Mouse (Mus musculus): Measurements from ENCODE around the gene Ubxn6. TPM values are rescaled to one million over a fixed set of nuclear protein-coding genes. Genes with fewer than 3 reads are reported as not detected.
"Not testable (repeated sequence)": the region's sequence is repeated elsewhere in the genome, so short reads cannot be mapped to it uniquely, and the experiment has no call there.

Ubxn6 gene
- total RNA-seq, 2 experiments from 2014 or later = 55.6 to 64.3 TPM

DNA sequence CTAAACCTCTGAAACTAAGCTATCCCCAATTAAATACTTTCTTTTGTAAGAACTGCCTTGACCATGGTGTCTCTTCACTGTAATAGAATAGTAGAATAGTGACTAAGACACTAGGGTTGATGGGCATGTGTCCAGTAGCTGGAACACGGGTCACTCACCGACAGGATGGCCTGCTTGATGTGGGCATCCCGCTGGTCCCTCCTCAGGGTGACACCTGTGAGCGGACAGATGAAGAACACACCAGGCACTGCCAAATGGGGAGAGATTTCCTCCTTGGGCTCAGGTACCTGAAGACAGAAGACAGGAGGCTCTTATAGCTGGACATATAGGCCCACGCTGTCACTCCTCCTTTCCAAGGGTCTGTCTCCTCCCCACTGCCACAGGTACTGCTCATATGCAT, 2.6 kb downstream of the Ubxn6 start:
- H3K27ac ChIP-seq = no peak overlapping the region
- peak; percentile 11 for DNase-seq
- H3K4me3 ChIP-seq = no peak overlapping the region
- intact Hi-C loops (cut with DNase I) = loop anchor here (5.0 kb wide), 1 partner anchor 115 kb away; the partner anchor contains the start of gene Yju2
- TF ChIP-seq CTCF (IDR thresholded peaks at IDR 0.05) = no peak

DNA sequence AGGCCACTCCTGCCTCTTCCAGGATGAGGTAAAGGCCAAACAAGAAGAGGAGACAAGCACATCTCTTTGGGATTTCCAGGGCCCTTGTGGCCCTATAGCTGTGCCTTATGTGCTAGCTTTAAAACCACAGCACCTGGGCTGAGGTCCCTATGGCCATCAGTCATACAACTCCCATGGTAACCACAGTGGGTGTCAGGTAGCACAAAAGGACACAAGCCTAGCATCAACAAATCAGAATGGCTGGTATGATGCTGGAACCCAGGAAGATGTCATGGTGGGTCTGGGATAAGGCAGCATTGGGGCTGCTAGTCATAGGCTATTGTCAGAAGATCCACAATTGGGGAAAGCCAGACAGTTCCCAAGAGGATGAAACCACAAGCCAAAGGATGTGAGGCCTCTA, 3.7 kb downstream of the Ubxn6 start:
- DNase-seq = no peak
- no peak for TF ChIP-seq CTCF (IDR thresholded peaks at IDR 0.05)
- Histone ChIP-seq H3K27ac (no peak overlapping the region), H3K4me3 (no peak overlapping the region)
- intact Hi-C loops (cut with DNase I) = loop anchor here (5.0 kb wide), 1 partner anchor 114 kb away; the partner anchor contains the start of gene Yju2

DNA sequence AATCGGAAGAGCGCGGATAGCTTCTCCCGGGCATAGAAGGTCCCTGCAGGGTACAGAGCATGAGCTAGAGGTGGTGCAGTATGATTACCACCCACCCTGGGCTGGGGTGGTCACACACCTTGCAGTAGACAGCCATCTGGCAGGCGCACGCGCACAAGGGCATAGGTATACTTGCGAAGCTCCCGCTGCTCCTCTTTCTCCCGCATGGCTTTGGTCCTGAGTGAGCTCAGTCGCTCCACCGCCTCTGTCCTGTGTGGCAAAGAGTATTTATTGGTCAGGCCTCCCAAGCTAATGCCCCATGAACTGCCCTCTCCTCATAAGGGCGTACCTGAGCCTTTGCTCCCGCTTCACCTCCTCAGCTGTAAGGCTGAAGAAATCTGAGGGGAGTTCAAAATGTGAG, 5.8 kb downstream of the Ubxn6 start:
- DNase-seq = no peak
- no peak overlapping the region for H3K4me3 ChIP-seq
- intact Hi-C loops (cut with DNase I) = no loop called here
- no peak for TF ChIP-seq CTCF (IDR thresholded peaks at IDR 0.05)
- no peak overlapping the region for H3K27ac ChIP-seq

DNA sequence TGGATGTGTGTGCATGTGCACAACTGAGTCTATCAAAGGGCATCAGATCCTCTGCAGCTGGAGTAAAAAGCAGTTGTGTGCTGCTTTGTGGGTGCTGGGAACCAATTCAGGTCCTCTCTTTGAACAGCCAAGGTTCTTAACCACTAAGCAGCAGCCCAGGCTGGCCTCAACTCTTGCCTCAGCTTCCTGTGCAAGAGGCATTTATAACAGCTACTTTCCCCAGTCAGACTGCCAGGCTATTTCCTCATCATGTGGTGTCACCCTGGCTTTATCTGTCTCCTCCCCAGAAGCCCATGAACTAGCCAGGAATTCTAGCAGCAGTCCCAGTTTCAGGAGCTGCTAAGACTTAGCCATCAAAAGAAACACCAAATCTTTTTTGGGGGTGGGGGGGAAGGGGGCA, 8.4 kb downstream of the Ubxn6 start:
- DNase-seq = no peak
- intact Hi-C loops (cut with DNase I) = no loop called here
- no peak for TF ChIP-seq CTCF (IDR thresholded peaks at IDR 0.05)

DNA sequence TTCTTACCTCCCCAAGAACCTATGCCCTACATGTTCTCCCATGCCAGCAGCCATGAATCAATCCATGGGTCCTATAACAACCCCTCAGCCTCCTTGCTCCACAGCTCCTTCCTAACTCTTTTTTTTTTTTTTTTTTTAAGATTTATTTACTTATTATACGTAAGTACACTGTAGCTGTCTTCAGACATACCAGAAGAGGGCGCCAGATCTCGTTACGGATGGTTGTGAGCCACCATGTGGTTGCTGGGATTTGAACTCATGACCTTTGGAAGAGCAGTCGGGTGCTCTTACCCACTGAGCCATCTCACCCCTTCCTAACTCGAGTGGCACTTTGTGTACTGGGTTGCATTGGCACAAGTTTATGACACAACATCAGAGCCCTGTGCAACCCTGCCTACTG, 9.1 kb downstream of the Ubxn6 start:
- DNase-seq; H3K4me3 ChIP-seq; intact Hi-C loops (cut with DNase I); H3K27ac ChIP-seq: not testable (repeated sequence)

More for the DNA sequence above, 8.4 kb downstream of the Ubxn6 start:
- H3K4me3 ChIP-seq = no peak overlapping the region
- H3K27ac ChIP-seq = no peak overlapping the region

DNA sequence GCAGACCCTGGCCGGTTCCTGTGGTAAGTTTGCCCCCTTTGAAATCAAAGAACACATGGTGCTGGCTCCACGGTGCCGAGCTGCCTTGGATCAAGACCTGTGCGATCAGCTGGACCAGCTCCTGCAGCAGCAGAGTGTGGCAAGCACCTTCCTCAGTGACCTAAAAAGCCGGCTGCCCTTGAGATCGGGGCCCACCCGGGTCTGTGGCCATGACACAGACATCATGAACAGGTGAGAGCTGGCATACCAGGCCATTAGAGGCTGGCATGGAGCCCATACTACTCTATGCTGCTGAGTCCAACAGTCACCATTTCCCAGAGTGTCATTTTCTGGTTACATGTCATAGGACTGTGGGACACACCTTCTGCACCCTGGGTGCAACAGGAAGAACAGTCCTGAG, 12.7 kb downstream of the Ubxn6 start:
- no peak for DNase-seq
- intact Hi-C loops (cut with DNase I) = no loop called here
- no peak overlapping the region for H3K27ac ChIP-seq
- TF ChIP-seq CTCF (IDR thresholded peaks at IDR 0.05) = no peak
- no peak overlapping the region for H3K4me3 ChIP-seq

DNA sequence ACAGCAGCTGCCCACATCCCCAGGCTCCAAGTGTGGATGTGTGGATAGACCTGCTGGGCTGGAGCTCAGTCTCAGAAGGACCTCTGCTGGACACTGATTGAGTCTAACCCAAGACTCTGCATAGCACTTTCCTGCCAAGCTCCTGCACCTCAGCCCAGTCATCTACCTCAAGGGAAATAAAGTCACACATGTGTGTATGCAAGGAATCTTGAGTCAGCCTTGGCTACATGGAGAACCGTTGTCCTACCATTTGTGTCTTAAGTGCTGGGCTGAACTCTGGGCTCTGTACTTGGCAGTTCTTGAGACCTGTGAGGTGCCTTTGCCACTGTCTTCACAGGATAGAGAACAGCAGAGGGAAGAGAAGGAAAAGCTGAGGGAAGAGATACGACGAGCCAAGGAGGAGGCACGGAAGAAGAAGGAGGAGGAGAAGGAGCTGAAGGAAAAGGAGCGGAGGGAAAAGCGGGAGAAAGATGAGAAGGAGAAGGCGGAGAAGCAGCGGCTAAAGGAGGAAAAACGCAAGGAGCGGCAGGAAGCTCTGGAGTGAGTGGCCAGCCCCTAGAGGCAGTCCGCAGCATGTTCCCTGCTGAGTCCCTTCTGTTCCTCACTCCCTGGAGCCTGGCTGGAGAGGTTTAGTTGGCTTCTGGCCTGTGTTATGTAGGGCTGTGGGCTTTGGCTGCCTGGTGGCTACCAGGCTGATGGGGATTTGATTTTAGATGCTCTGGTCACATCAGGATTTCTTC, 17.3 kb downstream of the Ubxn6 start:
- H3K4me3 ChIP-seq = peak overlapping the region; percentile 30; the same call in 1 of the 2 replicates
- intact Hi-C loops (cut with DNase I) = no loop called here

DNA sequence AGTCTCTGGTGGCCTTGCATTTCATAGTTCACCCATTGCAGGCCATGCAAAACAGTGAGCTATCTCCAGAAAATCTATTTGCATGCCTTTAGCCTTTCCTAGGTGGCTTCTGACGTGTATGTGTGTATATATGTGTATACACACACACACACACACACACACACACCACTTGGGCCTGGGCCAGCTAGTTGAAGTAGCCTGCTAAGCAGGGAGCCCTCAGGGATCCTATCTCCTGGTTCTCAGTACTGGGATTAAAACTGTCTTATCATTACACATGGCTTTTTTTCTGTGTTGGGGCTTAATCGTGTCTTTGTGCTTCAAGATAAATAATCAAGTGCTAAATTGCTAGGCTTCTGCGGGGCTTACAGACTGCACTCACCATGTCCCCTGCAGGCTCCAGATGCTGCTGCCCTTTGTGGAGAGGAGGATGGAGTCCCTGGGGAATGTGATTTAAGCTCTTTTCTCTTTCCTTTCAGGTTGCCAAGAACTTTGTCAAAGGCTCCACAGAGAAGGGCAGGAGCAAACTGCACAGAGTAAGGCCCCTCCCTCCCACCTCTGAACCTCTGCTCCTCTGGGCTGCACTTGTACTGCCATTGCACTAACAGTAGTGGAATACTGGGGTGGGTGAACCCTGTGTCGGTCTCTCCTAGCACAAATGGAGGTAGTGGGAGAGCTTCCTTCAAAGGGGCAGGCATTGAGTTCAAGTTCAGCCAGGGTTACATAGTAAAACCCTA, 18.7 kb downstream of the Ubxn6 start:
- Histone ChIP-seq H3K4me3 (no peak overlapping the region), H3K27ac (no peak overlapping the region)
- intact Hi-C loops (cut with DNase I) = no loop called here
- no peak for DNase-seq
- TF ChIP-seq CTCF (IDR thresholded peaks at IDR 0.05) = no peak

More for the DNA sequence above, 17.3 kb downstream of the Ubxn6 start:
- DNase-seq = no peak
- H3K27ac ChIP-seq = peak overlapping the region; percentile 53
- TF ChIP-seq CTCF (IDR thresholded peaks at IDR 0.05) = peak; percentile 26

DNA sequence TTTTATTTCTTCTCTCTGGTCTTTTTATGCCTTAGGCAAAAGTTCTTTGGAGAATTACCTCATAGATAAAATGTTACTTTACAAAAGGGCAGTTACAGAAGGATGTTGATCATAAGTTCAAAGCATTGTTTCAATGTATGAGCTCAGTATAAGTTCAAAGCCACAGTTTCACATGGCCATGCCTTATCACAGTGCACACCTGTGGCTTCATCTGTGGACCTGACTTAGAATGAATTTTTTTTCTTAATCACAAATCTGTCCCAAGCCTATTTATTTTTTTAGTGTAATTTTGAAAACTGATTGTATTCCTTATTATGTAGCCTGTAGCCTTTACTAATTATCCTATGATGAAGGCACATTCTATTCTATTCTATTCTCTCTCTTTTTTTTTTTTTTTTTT, 19.9 kb downstream of the Ubxn6 start:
- Histone ChIP-seq H3K4me3 (no peak overlapping the region), H3K27ac (no peak overlapping the region)
- intact Hi-C loops (cut with DNase I) = no loop called here
- TF ChIP-seq CTCF (IDR thresholded peaks at IDR 0.05) = no peak
- DNase-seq = no peak

DNA sequence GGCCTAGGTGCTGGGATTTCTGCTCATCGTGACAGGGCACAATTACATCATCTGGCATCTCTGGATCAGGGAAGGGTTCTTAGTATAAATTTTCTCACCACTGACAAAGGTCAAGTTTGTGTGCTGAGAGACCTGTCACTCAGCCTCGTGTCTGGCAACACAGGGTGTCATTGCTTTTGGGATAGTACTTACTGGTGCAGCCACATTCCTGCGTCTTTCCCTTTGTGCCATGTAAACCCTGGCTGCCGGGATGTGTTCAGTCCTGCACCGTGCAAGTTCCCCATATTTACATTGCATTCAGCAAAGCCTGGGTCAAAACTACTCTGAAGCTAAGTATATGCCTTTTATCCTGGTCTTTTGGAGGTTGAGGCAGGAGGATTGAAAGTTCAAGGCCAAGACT, 23.5 kb downstream of the Ubxn6 start:
- H3K4me3 ChIP-seq = no peak overlapping the region
- no peak overlapping the region for H3K27ac ChIP-seq
- no peak for DNase-seq
- intact Hi-C loops (cut with DNase I) = no loop called here
- no peak for TF ChIP-seq CTCF (IDR thresholded peaks at IDR 0.05)

DNA sequence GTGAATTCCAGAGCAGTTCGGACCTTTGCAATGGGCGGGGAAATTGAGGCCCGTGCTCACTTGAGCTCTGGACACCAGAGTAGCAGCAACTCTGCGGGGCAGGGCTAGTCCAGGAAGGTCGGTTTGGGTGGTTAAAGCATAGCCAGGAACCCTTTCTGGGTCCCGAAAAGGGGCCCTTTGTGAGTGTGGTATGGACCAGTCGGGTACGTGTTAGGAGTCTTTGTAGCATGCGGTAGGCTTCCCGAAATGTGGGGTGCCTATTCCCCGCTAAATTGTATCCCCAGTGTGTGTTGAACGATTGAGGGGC, 34.0 kb downstream of the Ubxn6 start:
- no peak for TF ChIP-seq CTCF (IDR thresholded peaks at IDR 0.05)
- no peak for DNase-seq
- intact Hi-C loops (cut with DNase I) = no loop called here
- Histone ChIP-seq H3K4me3 (peak overlapping the region; percentile 86), H3K27ac (no peak overlapping the region; the same call in 1 of the 2 replicates)

DNA sequence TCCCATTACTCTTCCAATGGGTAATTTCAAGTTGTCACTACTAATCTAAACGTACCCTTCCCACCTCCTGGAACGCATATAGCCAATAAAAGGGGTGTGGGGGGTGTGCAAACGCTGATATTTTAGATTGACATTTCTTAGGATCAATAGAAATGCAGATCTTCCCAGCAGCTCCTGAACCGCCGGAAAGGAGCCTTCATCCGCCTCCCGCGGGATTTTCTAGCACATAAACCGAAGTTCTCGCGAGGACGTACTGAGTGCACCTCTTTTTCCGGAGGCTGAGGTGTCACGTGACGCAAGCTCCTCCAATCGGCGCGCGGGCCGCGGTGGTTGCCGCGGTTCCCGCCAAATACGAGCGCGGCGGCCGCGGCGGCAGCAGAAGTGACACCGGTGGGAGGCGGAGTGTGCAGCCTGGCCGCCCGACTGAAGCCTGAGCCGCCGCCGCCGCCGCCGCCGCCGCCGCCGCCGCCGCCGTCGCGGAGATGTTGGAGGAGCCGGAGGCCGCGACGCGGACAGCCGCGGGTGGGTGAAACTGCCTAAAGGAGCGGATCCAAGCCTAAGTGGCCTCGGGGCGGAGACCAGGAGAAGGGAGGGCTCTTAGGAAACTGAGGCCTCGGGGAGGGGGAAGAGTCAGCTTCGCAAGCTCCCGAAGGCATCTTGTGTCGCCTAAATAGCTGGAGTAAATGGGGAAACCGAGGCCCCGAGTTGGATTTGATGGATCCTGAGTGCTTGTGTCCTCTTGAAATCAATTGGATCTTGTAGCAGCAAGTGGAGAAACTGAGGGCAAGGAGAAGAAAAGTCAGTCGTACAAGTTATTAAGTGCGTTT, 34.6 kb downstream of the Ubxn6 start, which contains the start of gene Chaf1a:
Gene Chaf1a, plus strand, starts transcription at position 410 of the 827 bp plus-strand sequence.
- H3K27ac ChIP-seq = peak within 1 kb of the TSS; percentile 86

More for the DNA sequence above, 34.6 kb downstream of the Ubxn6 start, which contains the start of gene Chaf1a:
- intact Hi-C loops (cut with DNase I) = no loop called here
- H3K4me3 ChIP-seq = peak within 1 kb of the TSS; percentile 86
- no peak for TF ChIP-seq CTCF (IDR thresholded peaks at IDR 0.05)
- peak; percentile 98 for DNase-seq
